Mouse (Mus musculus): ENCODE measurements around the gene Ptchd4. TPM values are rescaled to one million over a fixed set of nuclear protein-coding genes. Genes with fewer than 3 reads are reported as not detected.

The Ptchd4 gene
- polyA plus RNA-seq, 1 experiment from 2014 or later, result 0.57 TPM

GRCm38 (mm10) chr17:42462726-42463125 is 147.0 kb downstream of the Ptchd4 start:
- Histone ChIP-seq H3K4me1 (replicated peaks; ENCODE audit: insufficient read depth, low read length) (no peaks in the 10 kb centered on the region), H3K36me3 (ENCODE audit: insufficient read depth, low read length) (no peaks in the 10 kb centered on the region), H3K9ac (ENCODE audit: low read depth, low read length) (no peak overlapping the region), H3K27me3 (ENCODE audit: insufficient read depth, low read length) (no peaks in the 10 kb centered on the region), H3K4me3 (replicated peaks; ENCODE audit: low read depth, low read length) (no peak overlapping the region), H3K4me2 (ENCODE audit: low read length) (no peak overlapping the region), H3K9me3 (replicated peaks; ENCODE audit: low read length) (no peaks in the 10 kb centered on the region), H3K27ac (no peak overlapping the region)
- ATAC-seq (replicated peaks; ENCODE audit: low FRiP score, low read depth), result no peak
- no peak for TF ChIP-seq CTCF (IDR thresholded peaks at IDR 0.05; ENCODE audit: low read depth)
- no peak for DNase-seq (ENCODE audit: low spot score)

- TF ChIP-seq CTCF (IDR thresholded peaks at IDR 0.05; ENCODE audit: low read depth), result no peak
- WGBS, result 45% methylated on average over 5 of the region's 5 CpGs
- no peak overlapping the region for H3K27ac ChIP-seq
- peak; percentile 69 for DNase-seq (ENCODE audit: low spot score)
- ATAC-seq (replicated peaks; ENCODE audit: low FRiP score, low read depth), result peak; percentile 79; the same call in 1 of the 2 replicates
- no peaks in the 10 kb centered on the region for H3K9me3 ChIP-seq (replicated peaks; ENCODE audit: low read length)
- H3K4me3 ChIP-seq (replicated peaks; ENCODE audit: low read depth, low read length), result no peak overlapping the region
- no peaks in the 10 kb centered on the region for H3K27me3 ChIP-seq (ENCODE audit: insufficient read depth, low read length)
- H3K9ac ChIP-seq (ENCODE audit: low read depth, low read length), result no peak overlapping the region
- H3K4me1 ChIP-seq (replicated peaks; ENCODE audit: insufficient read depth, low read length), result no peaks in the 10 kb centered on the region
- H3K36me3 ChIP-seq (ENCODE audit: insufficient read depth, low read length), result no peaks in the 10 kb centered on the region
- H3K4me2 ChIP-seq (ENCODE audit: low read length), result no peak overlapping the region
Measured at GRCm38 (mm10) chr17:42480173-42480991, 164.6 kb downstream of the Ptchd4 start.

DNA sequence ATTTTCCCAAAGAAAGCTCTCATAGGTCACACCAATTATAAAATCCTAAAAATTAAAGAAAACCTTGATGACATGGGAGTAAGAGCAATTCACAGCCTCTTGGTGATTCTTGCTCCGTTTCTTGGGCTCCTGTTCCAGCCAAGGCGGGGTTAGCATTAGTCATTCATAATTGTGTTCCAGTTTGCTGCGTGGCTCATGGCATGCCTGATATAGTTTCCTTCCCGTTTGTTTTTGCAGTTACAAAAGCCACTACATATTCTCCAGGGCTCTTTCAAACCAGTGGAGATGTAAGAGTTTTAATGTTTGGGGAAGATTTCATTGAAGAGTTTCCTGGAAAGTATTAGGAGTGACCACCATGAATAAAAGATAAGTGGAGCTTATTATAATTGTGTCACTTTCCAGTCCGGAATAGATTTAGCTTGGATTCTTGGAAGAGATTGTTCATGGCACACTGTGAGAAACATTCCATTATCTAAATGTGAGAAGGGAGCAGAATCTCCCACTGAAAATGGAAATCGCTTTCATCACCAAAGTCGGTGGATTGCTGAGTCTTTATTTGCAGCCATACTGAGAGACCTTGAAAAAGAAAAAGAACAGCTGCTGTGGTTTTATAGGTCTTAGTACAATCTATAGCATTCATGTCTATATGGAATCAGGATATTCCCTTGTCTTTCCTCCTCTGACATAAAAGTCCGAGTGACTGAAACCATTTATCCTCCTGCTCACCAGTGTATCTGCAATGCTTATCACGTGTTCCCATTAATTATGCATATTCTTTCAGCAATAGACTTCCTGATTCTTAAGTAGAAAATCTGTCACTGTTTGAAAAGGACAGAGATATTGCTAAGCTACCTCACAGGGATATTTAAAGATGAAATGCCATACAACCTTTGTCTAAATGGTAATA is 193.9 kb downstream of the Ptchd4 start:
- no peaks in the 10 kb centered on the region for H3K4me1 ChIP-seq (replicated peaks; ENCODE audit: insufficient read depth, low read length)
- H3K4me3 ChIP-seq (replicated peaks; ENCODE audit: low read depth, low read length), result no peak overlapping the region
- H3K27ac ChIP-seq, result no peak overlapping the region
- TF ChIP-seq CTCF (IDR thresholded peaks at IDR 0.05; ENCODE audit: low read depth), result no peak
- WGBS, result 69% methylated on average over 9 of the region's 9 CpGs
- ATAC-seq (replicated peaks; ENCODE audit: low FRiP score, low read depth), result no peak
- no peaks in the 10 kb centered on the region for H3K9me3 ChIP-seq (replicated peaks; ENCODE audit: low read length)
- H3K36me3 ChIP-seq (ENCODE audit: insufficient read depth, low read length), result no peaks in the 10 kb centered on the region
- DNase-seq (ENCODE audit: low spot score), result no peak
- H3K27me3 ChIP-seq (ENCODE audit: insufficient read depth, low read length), result no peaks in the 10 kb centered on the region
- no peak overlapping the region for H3K9ac ChIP-seq (ENCODE audit: low read depth, low read length)
- no peak overlapping the region for H3K4me2 ChIP-seq (ENCODE audit: low read length)

DNA sequence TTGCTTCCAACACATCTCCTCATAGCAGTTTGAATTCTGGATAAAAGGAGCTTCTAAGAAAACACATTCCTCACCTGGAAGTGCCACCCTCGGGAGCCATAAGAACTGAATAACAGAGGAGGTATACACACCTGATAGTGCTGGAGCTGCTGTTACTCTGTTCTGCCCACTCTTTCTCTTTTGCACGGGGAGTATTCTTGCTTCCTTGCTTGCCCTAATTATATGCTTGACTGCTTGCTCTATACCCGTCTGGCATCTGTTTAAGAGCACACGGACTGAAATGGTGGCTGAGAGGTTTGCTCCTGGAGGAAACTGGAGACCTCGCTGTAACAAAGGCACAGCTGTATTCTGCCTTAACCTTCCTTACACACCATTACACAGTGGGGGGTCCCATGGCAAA is 214.4 kb downstream of the Ptchd4 start:
- Histone ChIP-seq H3K4me2 (ENCODE audit: low read length) (no peak overlapping the region), H3K9ac (ENCODE audit: low read depth, low read length) (no peak overlapping the region), H3K9me3 (replicated peaks; ENCODE audit: low read length) (no peaks in the 10 kb centered on the region), H3K36me3 (ENCODE audit: insufficient read depth, low read length) (no peaks in the 10 kb centered on the region), H3K4me3 (replicated peaks; ENCODE audit: low read depth, low read length) (no peak overlapping the region), H3K4me1 (replicated peaks; ENCODE audit: insufficient read depth, low read length) (no peaks in the 10 kb centered on the region), H3K27me3 (ENCODE audit: insufficient read depth, low read length) (no peaks in the 10 kb centered on the region), H3K27ac (no peak overlapping the region)
- peak; percentile 24 for DNase-seq (ENCODE audit: low spot score)
- 37% methylated on average over 5 of the region's 5 CpGs for WGBS
- no peak for TF ChIP-seq CTCF (IDR thresholded peaks at IDR 0.05; ENCODE audit: low read depth)
- ATAC-seq (replicated peaks; ENCODE audit: low FRiP score, low read depth), result peak; percentile 65

DNA sequence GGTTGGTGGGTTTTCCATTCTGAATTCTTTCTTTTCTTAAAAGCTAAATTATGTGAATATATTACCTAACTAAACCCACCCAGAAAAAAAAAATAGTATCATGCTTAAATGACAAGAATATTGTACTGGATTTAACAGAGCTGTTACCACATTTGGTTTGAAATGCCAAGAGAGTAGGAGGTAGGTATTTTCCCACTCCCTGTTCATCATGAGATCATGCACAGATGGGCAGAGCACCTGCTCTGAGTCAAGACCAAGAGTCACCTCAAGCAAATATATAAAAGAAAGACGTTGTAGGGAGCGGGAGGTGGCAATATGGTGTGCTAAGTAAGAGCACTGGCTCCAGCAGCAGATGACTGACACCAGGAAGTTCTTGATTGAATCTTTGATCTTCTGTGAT is 233.8 kb downstream of the Ptchd4 start:
- DNase-seq (ENCODE audit: low spot score) (no peak), ATAC-seq (replicated peaks; ENCODE audit: low FRiP score, low read depth) (no peak)
- TF ChIP-seq CTCF (IDR thresholded peaks at IDR 0.05; ENCODE audit: low read depth), result no peak
- H3K27ac ChIP-seq, result no peak overlapping the region
- no peaks in the 10 kb centered on the region for H3K27me3 ChIP-seq (ENCODE audit: insufficient read depth, low read length)
- H3K4me1 ChIP-seq (replicated peaks; ENCODE audit: insufficient read depth, low read length), result no peaks in the 10 kb centered on the region
- H3K9ac ChIP-seq (ENCODE audit: low read depth, low read length), result no peak overlapping the region
- no peaks in the 10 kb centered on the region for H3K9me3 ChIP-seq (replicated peaks; ENCODE audit: low read length)
- H3K4me2 ChIP-seq (ENCODE audit: low read length), result no peak overlapping the region
- WGBS, result 91% methylated on average over 2 of the region's 2 CpGs
- no peak overlapping the region for H3K4me3 ChIP-seq (replicated peaks; ENCODE audit: low read depth, low read length)
- H3K36me3 ChIP-seq (ENCODE audit: insufficient read depth, low read length), result no peaks in the 10 kb centered on the region
